Mouse (Mus musculus) ES-Bruce4 (cell line): Measurements from ENCODE around the gene Dnajb4.

Experiments
- CTCF ChIP-seq: IDR thresholded peaks from one replicate; pipeline ENCODE4 v1.8.1; 2011; ENCODE audit warnings: low read depth, low read length
- EP300 ChIP-seq: IDR thresholded peaks from 2 replicates; pipeline ENCODE4 v1.6.1; 2011; ENCODE audit warnings: low read depth, low read length; ENCODE audit not compliant: insufficient read depth
- POLR2A ChIP-seq: IDR thresholded peaks from one replicate; pipeline ENCODE4 v1.8.1; 2011; ENCODE audit warnings: low read length; ENCODE audit not compliant: insufficient read depth

- TF ChIP-seq CTCF = no peak
- TF ChIP-seq POLR2A = no peak
- TF ChIP-seq EP300 = no peak
Observed at GRCm38 (mm10) chr3:152207156-152207555, 2.9 kb downstream of the Dnajb4 start.
